Mouse (Mus musculus) heart, embryonic 14.5 days (tissue): ENCODE measurements around the gene Ubox5. TPM values are rescaled to one million over a fixed set of nuclear protein-coding genes. Genes with fewer than 3 reads are reported as not detected.
A peak's percentile ranks its signal among the peaks of the same experiment; 100 is the strongest.

ENCODE experiments used
- ATAC-seq: fragments of 200-750 bp; cut with Nextera tagmentation; 2 replicates; pipeline ENCODE4 v1.8.0; 2017; ENCODE audit warnings: low read depth, moderate TSS enrichment; ENCODE audit not compliant: insufficient number of reproducible peaks, insufficient read depth, low FRiP score
- H3K27ac ChIP-seq, 2 experiments: fragments of 200-500 bp in 1 of 2; fragments of 300-500 bp in 1 of 2; sonication (generic) in 1 of 2; replicated peaks in 1 of 2; 2 replicates each; pipeline ENCODE4 v1.5.1; 2012 to 2014; ENCODE audit warnings: low read depth in 2 of 2, low read length in 2 of 2, control low read depth in 1 of 2, mild to moderate bottlenecking in 1 of 2, mixed read lengths in 1 of 2; ENCODE audit not compliant: control insufficient read depth in 1 of 2, insufficient read depth in 1 of 2
- H3K27me3 ChIP-seq: fragments of 300-500 bp; sonication (generic); 2 replicates; pipeline ENCODE4 v1.6.1; 2014; ENCODE audit warnings: mild to moderate bottlenecking, low read length, control low read depth; ENCODE audit not compliant: control insufficient read depth, insufficient read depth
- H3K36me3 ChIP-seq: fragments of 300-500 bp; sonication (generic); 2 replicates; pipeline ENCODE4 v1.6.1; 2014; ENCODE audit warnings: mild to moderate bottlenecking, control low read depth, low read length, mixed read lengths; ENCODE audit not compliant: control insufficient read depth, insufficient read depth
- H3K4me1 ChIP-seq, 2 experiments: fragments of 200-500 bp in 1 of 2; fragments of 300-500 bp in 1 of 2; sonication (generic) in 1 of 2; 2 replicates each; pipeline ENCODE4 v1.6.1; 2012 to 2014; ENCODE audit warnings: low read length in 2 of 2, control low read depth in 1 of 2, mixed read lengths in 1 of 2; ENCODE audit not compliant: control insufficient read depth in 2 of 2, insufficient read depth in 2 of 2
- H3K4me2 ChIP-seq: fragments of 300-500 bp; sonication (generic); 2 replicates; pipeline ENCODE4 v1.6.1; 2014; ENCODE audit warnings: mild to moderate bottlenecking, low read length
- H3K4me3 ChIP-seq, 2 experiments: fragments of 200-500 bp in 1 of 2; fragments of 300-500 bp in 1 of 2; sonication (generic) in 1 of 2; 2 replicates each; pipeline ENCODE4 v1.5.1; 2012 to 2014; ENCODE audit warnings: low read length in 2 of 2, mild to moderate bottlenecking in 2 of 2, control low read depth in 1 of 2, low read depth in 1 of 2, moderate library complexity in 1 of 2; ENCODE audit not compliant: control insufficient read depth in 1 of 2, insufficient read depth in 1 of 2
- H3K9ac ChIP-seq: fragments of 300-500 bp; sonication (generic); 2 replicates; pipeline ENCODE4 v1.6.1; 2014; ENCODE audit warnings: mild to moderate bottlenecking, low read length
- H3K9me3 ChIP-seq: fragments of 300-500 bp; sonication (generic); 2 replicates; pipeline ENCODE4 v1.6.1; 2016; ENCODE audit warnings: low read length, control low read depth; ENCODE audit not compliant: control insufficient read depth
- WGBS: fragments of 180-500 bp; shearing (Covaris S2); extraction: QIAGEN DNeasy Blood & Tissue Kit; methylation state at CpG from one replicate; pipeline ENCODE4 v1.1.7; 2014; 5-methylcytosine and 5-hydroxymethylcytosine counted together
- polyA plus RNA-seq: library from polyadenylated mRNA; unstranded; fragments of >200 nt; fragmentation: Nextera tagmentation; extraction: Ambion mirVana; gene quantifications from 2 replicates; pipeline ENCODE4 v1.2.1, GENCODE M21; 2014

The Ubox5 gene
- polyA plus RNA-seq, 1 experiment from 2014 or later = 6.9 TPM

- 77% methylated on average over 4 of the region's 4 CpGs for WGBS
- no peak for ATAC-seq
- peaks cover 53% of the 10 kb centered on the region for H3K36me3 ChIP-seq
- no peak overlapping the region for H3K4me2 ChIP-seq
- no peaks in the 10 kb centered on the region for H3K9me3 ChIP-seq
- no peak overlapping the region for H3K4me3 ChIP-seq
- H3K9ac ChIP-seq = no peak overlapping the region
- H3K27me3 ChIP-seq = no peaks in the 10 kb centered on the region
- H3K27ac ChIP-seq = no peak overlapping the region
- no peaks in the 10 kb centered on the region for H3K4me1 ChIP-seq
Measured at GRCm38 (mm10) chr2:130602195-130602594, 27.6 kb downstream of the Ubox5 start.

GRCm38 (mm10) chr2:130598399-130598798 lies 31.4 kb downstream of the Ubox5 start:
- no peak overlapping the region for H3K4me2 ChIP-seq
- peak overlapping the region; percentile 19 to 25; a peak in 1 of 4 replicates for H3K27ac ChIP-seq
- no peaks in the 10 kb centered on the region for H3K27me3 ChIP-seq
- no peaks in the 10 kb centered on the region for H3K9me3 ChIP-seq
- H3K9ac ChIP-seq = no peak overlapping the region
- no peak overlapping the region for H3K4me3 ChIP-seq
- ATAC-seq = no peak
- peaks cover 60% of the 10 kb centered on the region for H3K36me3 ChIP-seq
- WGBS = 61% methylated on average over 3 of the region's 3 CpGs
- no peaks in the 10 kb centered on the region for H3K4me1 ChIP-seq

- Histone ChIP-seq H3K27me3 (no peaks in the 10 kb centered on the region), H3K9ac (no peak overlapping the region), H3K4me3 (no peak overlapping the region), H3K9me3 (no peaks in the 10 kb centered on the region), H3K4me1 (no peaks in the 10 kb centered on the region), H3K27ac (no peak overlapping the region), H3K36me3 (peaks cover 52% of the 10 kb centered on the region), H3K4me2 (no peak overlapping the region)
- WGBS = 0% methylated on average over 1 of the region's 1 CpGs
- no peak for ATAC-seq
Measured at GRCm38 (mm10) chr2:130597601-130598010, 32.2 kb downstream of the Ubox5 start.

- 68% methylated on average over 1 of the region's 1 CpGs for WGBS
- peaks cover 51% of the 10 kb centered on the region for H3K36me3 ChIP-seq
Measured at GRCm38 (mm10) chr2:130595596-130595995, 34.2 kb downstream of the Ubox5 start.

GRCm38 (mm10) chr2:130591016-130591415 lies 38.8 kb downstream of the Ubox5 start:
- H3K36me3 ChIP-seq = peaks cover 25% of the 10 kb centered on the region

More at GRCm38 (mm10) chr2:130595596-130595995, 34.2 kb downstream of the Ubox5 start:
- Histone ChIP-seq H3K4me3 (no peak overlapping the region), H3K9me3 (no peaks in the 10 kb centered on the region), H3K9ac (no peak overlapping the region), H3K4me2 (no peak overlapping the region), H3K4me1 (no peaks in the 10 kb centered on the region), H3K27ac (no peak overlapping the region), H3K27me3 (no peaks in the 10 kb centered on the region)
- ATAC-seq = no peak

GRCm38 (mm10) chr2:130589761-130590160 lies 40.1 kb downstream of the Ubox5 start:
- Histone ChIP-seq H3K4me2 (no peak overlapping the region), H3K4me3 (no peak overlapping the region), H3K4me1 (no peaks in the 10 kb centered on the region), H3K27ac (no peak overlapping the region), H3K27me3 (0 out of 2 replicates have a peak, but pooled peaks cover 3% of the 10 kb centered on the region), H3K9ac (no peak overlapping the region), H3K36me3 (peaks cover 16% of the 10 kb centered on the region), H3K9me3 (no peaks in the 10 kb centered on the region)
- WGBS = 89% methylated on average over 2 of the region's 2 CpGs
- no peak for ATAC-seq

More at GRCm38 (mm10) chr2:130591016-130591415, 38.8 kb downstream of the Ubox5 start:
- no peak overlapping the region for H3K27ac ChIP-seq
- H3K4me2 ChIP-seq = no peak overlapping the region
- H3K4me3 ChIP-seq = no peak overlapping the region
- no peaks in the 10 kb centered on the region for H3K9me3 ChIP-seq
- WGBS = 94% methylated on average over 2 of the region's 2 CpGs
- no peak for ATAC-seq
- H3K9ac ChIP-seq = no peak overlapping the region
- no peaks in the 10 kb centered on the region for H3K27me3 ChIP-seq
- no peaks in the 10 kb centered on the region for H3K4me1 ChIP-seq

GRCm38 (mm10) chr2:130589157-130589556 lies 40.7 kb downstream of the Ubox5 start:
- H3K4me3 ChIP-seq = no peak overlapping the region
- H3K4me2 ChIP-seq = no peak overlapping the region
- H3K4me1 ChIP-seq = no peaks in the 10 kb centered on the region
- H3K36me3 ChIP-seq = peaks cover 16% of the 10 kb centered on the region
- WGBS = 77% methylated on average over 4 of the region's 4 CpGs
- ATAC-seq = no peak
- H3K27ac ChIP-seq = no peak overlapping the region
- H3K27me3 ChIP-seq = 0 out of 2 replicates have a peak, but pooled peaks cover 4% of the 10 kb centered on the region
- H3K9me3 ChIP-seq = no peaks in the 10 kb centered on the region
- no peak overlapping the region for H3K9ac ChIP-seq

GRCm38 (mm10) chr2:130588373-130588772 lies 41.5 kb downstream of the Ubox5 start:
- Histone ChIP-seq H3K27ac (no peak overlapping the region), H3K27me3 (0 out of 2 replicates have a peak, but pooled peaks cover 7% of the 10 kb centered on the region), H3K4me2 (no peak overlapping the region), H3K4me1 (peaks cover 4 to 7% of the 10 kb centered on the region in 2 experiments; a peak in 1 of 4 replicates), H3K36me3 (peaks cover 16% of the 10 kb centered on the region), H3K4me3 (no peak overlapping the region), H3K9ac (no peak overlapping the region), H3K9me3 (no peaks in the 10 kb centered on the region)
- no peak for ATAC-seq
- 40% methylated on average over 2 of the region's 2 CpGs for WGBS
